Comparison of ENCODE assay signal across 8 mouse cellular contexts in the genomic region with DNA sequence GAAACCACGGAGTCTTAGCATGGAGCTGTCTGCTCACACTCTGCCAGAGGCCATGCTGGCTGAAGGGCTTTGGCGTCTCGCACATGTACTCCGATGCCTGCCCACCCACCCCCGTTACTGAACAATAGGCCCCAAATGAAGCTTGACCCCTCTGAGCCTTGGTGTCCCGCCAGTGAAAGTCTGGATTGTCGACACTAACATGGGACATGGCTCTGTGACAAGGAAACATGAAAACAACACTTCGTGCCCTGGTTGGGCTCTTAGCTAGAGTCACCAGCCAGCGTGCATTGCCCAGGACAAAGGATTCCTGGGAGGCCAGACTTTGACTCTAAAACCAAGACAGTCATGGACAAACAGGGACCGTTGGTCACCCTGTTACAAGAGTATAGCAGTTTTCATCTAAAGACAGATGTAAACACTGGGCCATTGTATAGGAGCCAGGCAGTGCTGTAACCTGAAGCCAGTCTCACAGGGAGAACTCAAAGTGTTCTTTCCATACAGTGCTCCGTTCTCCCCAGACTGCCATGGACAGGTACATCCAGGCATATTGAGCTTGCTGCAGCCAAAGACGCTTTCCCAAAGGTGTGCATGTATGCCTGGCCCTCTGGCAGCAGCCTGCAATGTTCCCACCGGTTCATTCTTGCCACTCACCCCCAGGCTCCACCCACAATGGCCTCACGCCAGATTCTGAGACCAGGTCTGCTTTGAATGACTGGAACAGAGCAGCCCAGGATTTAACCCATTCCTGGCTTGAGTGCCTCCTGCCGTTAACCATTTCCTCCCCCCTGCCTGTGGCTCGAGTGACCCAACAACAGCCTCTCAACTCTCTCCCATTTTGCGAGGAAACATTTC. TPM values are rescaled to one million over a fixed set of nuclear protein-coding genes. Genes with fewer than 3 reads are reported as not detected.
A peak's percentile ranks its signal among the peaks of the same experiment; 100 is the strongest.
DNase-seq lines count a peak whose midpoint lies in the region; ATAC-seq lines count a peak whose summit lies in the region.

No protein-coding gene starts in this region.

- peak overlapping the region; percentile 47 for H3K4me2 ChIP-seq in embryonic facial prominence, embryonic 11.5 days (ENCODE audit: low read depth, low read length)
- H3K4me2 ChIP-seq in hindbrain, embryonic 15.5 days = peak overlapping the region; percentile 45

- no peaks in the 10 kb centered on the region for H3K27me3 ChIP-seq in embryonic facial prominence, embryonic 11.5 days (ENCODE audit: control insufficient read depth, insufficient read depth, low read length)
- H3K27me3 ChIP-seq in hindbrain, embryonic 15.5 days = no peaks in the 10 kb centered on the region

- peak overlapping the region; percentile 29 for H3K9ac ChIP-seq in embryonic facial prominence, embryonic 11.5 days (replicated peaks; ENCODE audit: low read length)
- no peak overlapping the region for H3K9ac ChIP-seq in hindbrain, embryonic 15.5 days

- peak overlapping the region; percentile 92 for H3K27ac ChIP-seq in embryonic facial prominence, embryonic 11.5 days (replicated peaks; ENCODE audit: low read depth, low read length)
- H3K27ac ChIP-seq in hindbrain, embryonic 15.5 days (replicated peaks) = peak overlapping the region; percentile 58

- peaks cover 32% of the 10 kb centered on the region for H3K4me1 ChIP-seq in embryonic facial prominence, embryonic 11.5 days (ENCODE audit: control insufficient read depth, insufficient read depth, low read length)
- H3K4me1 ChIP-seq in hindbrain, embryonic 15.5 days (replicated peaks) = peaks cover 46% of the 10 kb centered on the region

- peak; percentile 24 to 37 for DNase-seq in frontal cortex, postnatal 14 days (ENCODE audit: low spot score in 2 of 2)
- peak; percentile 49 to 75 for DNase-seq in adrenal gland, adult (ENCODE audit: inconsistent age in 2 of 2, low spot score in 1 of 2)
- peak; percentile 94 for DNase-seq in embryonic facial prominence, embryonic 11.5 days (ENCODE audit: low spot score)
- DNase-seq in liver = peak; percentile 73
- DNase-seq in neural tube, embryonic 10.5 days (ENCODE audit: extremely low spot score, low spot score) = peak; percentile 76

- WGBS in embryonic facial prominence, embryonic 11.5 days = 6% methylated on average over 17 of the region's 17 CpGs
- WGBS in hindbrain, embryonic 15.5 days = 7% methylated on average over 17 of the region's 17 CpGs

- no peaks in the 10 kb centered on the region for H3K36me3 ChIP-seq in embryonic facial prominence, embryonic 11.5 days (replicated peaks; ENCODE audit: control insufficient read depth, insufficient read depth, low read depth, low read length)
- no peaks in the 10 kb centered on the region for H3K36me3 ChIP-seq in hindbrain, embryonic 15.5 days

- ATAC-seq in frontal cortex, adult (ENCODE audit: low TSS enrichment) = no peak
- ATAC-seq in embryonic facial prominence, embryonic 11.5 days (replicated peaks; ENCODE audit: insufficient number of reproducible peaks, low FRiP score, low TSS enrichment, low read depth) = peak; percentile 61
- ATAC-seq in hindbrain, embryonic 15.5 days (ENCODE audit: low FRiP score, low read depth) = peak; percentile 69
- ATAC-seq in inflammation-experienced regulatory T-cells, adult 6 months = no peak

- H3K9me3 ChIP-seq in embryonic facial prominence, embryonic 11.5 days (replicated peaks; ENCODE audit: control insufficient read depth, low read length) = no peaks in the 10 kb centered on the region
- no peaks in the 10 kb centered on the region for H3K9me3 ChIP-seq in hindbrain, embryonic 15.5 days

- peak overlapping the region; percentile 10 for H3K4me3 ChIP-seq in embryonic facial prominence, embryonic 11.5 days (ENCODE audit: low read depth, low read length)
- 0 out of 2 replicates have a peak overlapping the region, but pooled peaks have one; percentile 2 for H3K4me3 ChIP-seq in hindbrain, embryonic 15.5 days

RNA-seq across cellular contexts. Expression of gene Mn1, which starts 23.6 kb away (rescaled TPM):
- 36.3 and 36.8 TPM in 2 replicates for polyA plus RNA-seq in embryonic facial prominence, embryonic 11.5 days (2014; fragmentation: Nextera tagmentation; extraction: Ambion mirVana)
- 38.7 and 40.3 TPM in 2 replicates for polyA plus RNA-seq in hindbrain, embryonic 15.5 days (2015; fragmentation: Nextera tagmentation; extraction: Ambion mirVana)
- not detected for polyA plus RNA-seq in inflammation-experienced regulatory T-cells, adult 6 months (2017; shearing (Covaris generic))

Comparison
In these comparisons a context has a peak if more than half of its experiments do, and no peak if none do; other contexts are left out.
1. DNase-seq: peak in every context shown above with its lines; median percentile 94 in embryonic facial prominence, embryonic 11.5 days; 76 in neural tube, embryonic 10.5 days; 73 in liver; 62 in adrenal gland, adult; 30 in frontal cortex, postnatal 14 days.
2. ATAC-seq: peak in embryonic facial prominence, embryonic 11.5 days (single experiment) and hindbrain, embryonic 15.5 days (single experiment); none in frontal cortex, adult (single experiment) and inflammation-experienced regulatory T-cells, adult 6 months (single experiment).
3. RNA of gene Mn1, which starts 23.6 kb away (polyA plus RNA-seq): 38.7 to 40.3 TPM in hindbrain, embryonic 15.5 days and 36.3 to 36.8 TPM in embryonic facial prominence, embryonic 11.5 days; not detected in inflammation-experienced regulatory T-cells, adult 6 months; every median in the first group is over 10 times any median in the second.